Mouse (Mus musculus) kidney, adult 8-10 months (tissue): ENCODE data around the gene Sema3e.

Experiments
- DNase-seq, 2 experiments: peaks; one replicate each; pipeline ENCODE4 v3.0.0; 2022

Sema3e gene

DNA sequence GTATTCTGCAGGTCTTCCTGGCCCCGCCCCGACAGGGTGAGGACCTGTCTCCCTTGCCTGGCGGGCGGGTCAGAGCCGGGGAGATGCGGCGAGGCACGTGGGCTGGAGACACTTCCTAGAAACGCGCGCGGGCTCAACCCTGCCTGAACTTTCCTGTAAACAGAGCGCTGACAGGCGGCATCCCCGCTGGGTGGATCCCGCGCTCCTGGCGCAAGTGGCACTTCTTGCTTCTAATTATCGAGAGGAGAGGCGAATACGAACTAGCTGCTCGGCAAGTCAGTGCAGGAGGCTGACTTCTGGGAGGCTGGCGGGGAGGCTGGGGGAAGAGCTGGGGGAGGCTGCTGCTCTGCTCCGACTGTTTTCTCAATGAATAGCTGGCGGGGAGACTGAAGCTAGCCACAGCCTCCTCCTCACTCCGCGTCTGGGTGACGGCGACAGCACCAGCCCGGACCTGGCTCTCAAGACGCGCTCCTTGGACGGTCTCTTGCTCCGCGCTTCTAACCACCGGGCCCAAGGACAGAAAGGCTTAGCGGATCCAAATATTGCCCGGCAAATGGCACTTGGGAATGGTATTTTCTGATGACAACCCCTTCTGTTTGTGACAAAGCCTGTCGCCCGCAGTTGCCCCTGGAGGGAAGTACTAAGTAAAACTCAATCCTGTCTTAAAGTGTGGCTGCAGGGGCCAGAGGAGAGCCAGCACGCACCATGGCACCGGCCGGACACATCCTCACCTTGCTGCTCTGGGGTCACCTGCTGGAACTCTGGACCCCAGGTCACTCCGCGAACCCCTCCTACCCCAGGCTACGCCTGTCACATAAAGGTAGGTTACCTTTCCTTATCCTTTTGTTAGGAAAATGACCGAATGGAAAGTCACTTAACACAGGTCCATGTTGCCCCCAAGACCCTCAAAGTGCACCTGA is at the start of gene Sema3e:
Gene Sema3e (plus strand): TSS at position 72 of the 920 bp plus-strand sequence.
- peak; percentile 1 for DNase-seq

DNA sequence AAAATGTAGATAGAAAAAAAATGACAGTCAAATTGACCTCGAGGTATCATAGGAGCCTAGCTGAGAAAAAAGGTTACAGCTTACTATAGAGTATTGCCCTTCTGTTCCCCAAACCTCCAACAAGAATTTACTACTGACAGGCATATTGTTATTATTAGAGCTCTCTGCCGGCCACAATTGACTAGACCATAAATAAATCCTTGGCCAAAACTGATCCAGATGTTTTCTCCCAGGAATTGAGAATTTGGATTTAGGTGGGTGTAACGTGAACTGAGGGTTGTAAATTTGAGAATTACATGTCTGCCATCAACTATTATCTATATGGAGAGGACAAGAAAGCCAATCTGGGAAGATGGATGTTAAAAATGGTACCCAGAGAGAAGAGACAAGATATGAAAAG is 47.5 kb upstream of the Sema3e start:
- DNase-seq, result no peak

- DNase-seq, result no peak
Measured at GRCm38 (mm10) chr5:13979156-13979555, 45.9 kb upstream of the Sema3e start.

GRCm38 (mm10) chr5:13982417-13983054 is 42.5 kb upstream of the Sema3e start:
- DNase-seq, result no peak

DNA sequence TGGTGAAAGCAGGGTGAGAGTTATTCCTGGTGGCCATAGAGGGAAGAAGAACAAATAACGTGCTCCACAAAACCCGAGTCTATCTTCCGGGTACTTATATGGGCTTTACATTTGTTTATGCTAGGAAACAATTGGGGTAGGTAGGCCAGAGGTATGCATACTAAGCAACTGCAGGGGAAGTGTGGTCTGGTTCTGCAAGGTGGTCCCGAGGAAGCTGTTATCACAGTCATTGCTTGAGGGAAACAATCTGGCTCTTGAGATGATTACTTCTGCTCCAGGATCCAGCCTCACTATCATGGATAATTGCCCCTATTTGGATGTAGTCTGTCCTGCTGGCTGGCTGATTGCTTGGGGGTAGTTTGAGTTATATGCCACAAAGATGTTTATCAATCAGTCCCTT is 41.5 kb upstream of the Sema3e start:
- DNase-seq, result no peak

DNA sequence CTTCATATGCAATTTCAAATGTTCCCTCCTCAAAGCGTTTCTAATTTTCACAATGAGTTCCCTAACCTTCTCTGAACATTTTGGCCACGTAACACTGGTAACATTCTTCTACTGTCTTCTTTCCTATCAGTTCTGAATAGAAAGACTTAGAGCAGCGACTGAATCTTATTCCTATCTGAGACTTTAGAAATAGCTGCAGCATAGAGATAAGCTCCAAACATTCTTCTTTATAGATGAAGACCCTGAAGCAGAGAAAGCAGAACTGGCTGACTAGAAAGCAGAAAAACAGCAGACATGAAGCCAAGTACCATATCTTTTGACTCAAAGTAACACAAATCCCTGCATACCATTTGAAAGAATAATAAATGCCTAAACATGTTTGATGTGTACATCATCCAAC is 39.4 kb upstream of the Sema3e start:
- no peak for DNase-seq

GRCm38 (mm10) chr5:13987123-13987522 is 38.0 kb upstream of the Sema3e start:
- no peak for DNase-seq

DNA sequence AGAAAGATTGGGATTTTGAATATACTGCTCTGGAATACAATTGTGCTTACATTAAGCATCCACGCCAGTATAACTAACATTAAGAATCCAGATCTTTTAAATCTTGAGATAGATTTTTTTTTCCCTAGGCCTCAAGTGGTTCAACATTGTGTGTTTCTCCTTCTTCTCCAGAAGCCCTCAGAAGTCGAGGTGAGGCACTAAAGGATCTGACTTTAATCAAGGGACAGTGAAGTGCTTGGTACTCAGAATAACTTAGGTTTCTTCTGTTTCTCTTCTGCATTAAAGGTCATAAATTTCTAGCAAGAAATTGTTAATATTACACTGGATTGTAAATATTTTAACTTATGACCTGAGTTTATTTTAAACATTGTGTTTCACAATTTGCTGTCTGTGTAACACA is 37.1 kb upstream of the Sema3e start:
- no peak for DNase-seq

DNA sequence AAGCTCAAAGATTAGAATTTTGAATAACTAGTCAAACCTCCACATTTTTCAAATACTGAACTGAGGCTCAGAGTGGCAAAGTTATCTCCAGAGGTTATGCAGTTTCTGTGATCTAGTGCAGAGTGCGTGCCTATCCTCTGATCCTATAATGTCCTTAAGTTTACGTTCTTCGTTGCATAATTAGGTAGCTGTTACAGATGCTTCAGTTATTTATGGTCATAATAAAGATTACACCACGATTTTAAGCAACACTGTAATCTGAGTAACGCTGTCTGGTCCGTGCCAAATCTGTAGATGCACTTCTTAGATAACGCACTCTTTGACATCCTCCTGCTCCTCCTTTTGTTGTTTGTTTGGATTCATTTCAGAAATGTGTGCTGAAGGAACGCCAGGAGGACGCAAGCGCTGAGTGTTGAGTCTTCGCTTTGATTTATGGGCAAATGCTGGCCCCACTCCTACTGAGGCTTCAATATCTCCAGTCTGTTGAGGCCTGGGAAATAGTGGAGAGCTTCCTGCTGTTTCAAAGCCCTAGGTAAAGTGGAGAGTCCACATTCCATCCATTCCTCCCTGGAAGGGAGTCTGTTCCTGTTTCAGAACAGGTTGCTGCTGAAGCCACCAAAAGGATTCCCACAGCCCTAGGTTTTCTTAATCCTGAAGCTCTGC is 32.2 kb upstream of the Sema3e start:
- DNase-seq, result no peak

- no peak for DNase-seq
Measured at GRCm38 (mm10) chr5:14028341-14028740, 3.3 kb downstream of the Sema3e start.

DNA sequence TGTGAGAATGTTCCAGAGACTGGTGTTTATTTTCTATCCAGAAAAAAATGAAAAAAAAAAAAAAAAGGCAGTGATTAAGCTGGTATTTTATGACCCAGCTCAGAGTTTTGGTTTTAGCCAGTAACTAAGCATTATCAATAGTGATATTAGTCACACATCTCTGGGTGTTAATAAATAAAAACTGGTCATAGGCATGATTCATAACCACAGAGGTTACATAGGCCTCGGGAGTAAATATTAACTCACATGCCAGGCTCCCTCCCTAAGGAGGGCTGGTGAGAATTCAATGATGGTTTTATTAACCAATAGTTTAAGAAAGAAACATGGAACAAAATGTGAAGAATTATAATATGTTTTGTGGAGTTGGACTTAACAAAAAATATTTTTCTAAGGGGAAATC is 5.7 kb downstream of the Sema3e start:
- DNase-seq, result no peak

DNA sequence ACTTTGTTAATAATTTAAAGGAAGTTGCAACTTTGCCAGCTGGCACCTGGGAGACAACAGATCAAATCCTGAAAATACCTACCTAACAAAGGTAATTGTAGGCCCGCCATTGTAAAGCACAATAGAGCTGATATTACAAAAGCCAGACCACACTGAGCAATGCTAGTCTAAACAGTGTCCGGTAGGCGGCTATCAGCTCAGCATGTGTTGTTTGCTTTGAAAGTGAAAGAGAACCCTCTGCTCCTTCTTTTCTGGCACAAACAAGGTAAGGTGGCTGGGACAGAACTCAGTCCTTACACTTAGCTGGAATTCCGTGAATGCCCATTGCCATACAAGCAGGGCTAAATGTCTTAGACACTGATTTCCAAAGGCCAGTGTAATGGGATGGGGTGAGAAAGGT is 7.0 kb downstream of the Sema3e start:
- DNase-seq, result no peak

GRCm38 (mm10) chr5:14033302-14033701 is 8.2 kb downstream of the Sema3e start:
- no peak for DNase-seq

DNA sequence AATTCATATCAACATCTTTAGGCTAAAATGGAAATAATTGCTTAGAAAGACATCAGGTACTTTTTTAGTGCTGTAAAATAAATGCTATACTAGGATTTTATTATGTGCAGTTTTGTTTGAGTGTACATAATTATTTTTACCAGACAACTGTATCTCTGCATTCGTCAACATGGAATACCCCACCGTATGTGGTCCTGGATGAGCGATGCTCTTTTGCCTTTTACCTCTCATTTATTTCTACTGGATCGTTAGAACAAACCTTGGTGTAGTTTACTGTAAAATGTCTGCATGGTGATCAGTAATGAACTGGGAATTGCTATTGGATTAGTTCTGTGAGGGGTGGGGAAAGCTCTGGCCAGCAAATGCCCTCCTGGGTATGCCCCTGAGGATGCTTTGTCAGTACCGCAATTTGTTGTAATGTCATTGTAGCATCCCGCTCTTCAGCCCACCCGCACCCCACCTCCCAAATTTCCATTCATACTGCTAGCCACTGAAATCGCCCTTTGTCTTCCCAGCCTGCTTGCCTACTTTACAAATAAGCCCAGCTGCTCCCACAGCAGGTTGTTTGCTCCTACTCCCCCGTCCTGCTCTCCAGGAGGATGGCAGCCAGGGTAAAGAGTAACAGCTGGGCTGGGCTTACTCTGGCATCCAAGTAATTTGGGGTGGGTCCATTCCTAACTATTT is 13.9 kb downstream of the Sema3e start:
- DNase-seq, result no peak

DNA sequence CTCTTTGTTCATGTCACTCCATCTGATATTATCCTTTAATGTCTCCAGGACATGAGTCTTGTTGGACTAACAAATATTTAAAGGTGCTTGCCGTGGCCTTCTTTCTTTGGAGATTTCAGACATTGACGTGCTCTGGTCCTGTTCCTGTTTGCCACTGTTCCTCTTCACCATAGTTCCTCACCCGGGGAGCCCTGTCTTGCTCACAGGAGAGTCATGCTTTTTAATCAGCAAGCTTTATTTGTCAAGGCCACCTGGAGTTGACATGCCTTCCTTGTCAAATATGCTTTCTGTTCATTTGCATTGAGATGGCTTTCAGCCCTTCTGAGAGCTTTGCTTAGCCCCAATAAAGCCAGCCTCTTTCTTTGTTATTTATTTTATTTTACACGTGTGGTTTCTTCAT is 15.1 kb downstream of the Sema3e start:
- no peak for DNase-seq

- no peak for DNase-seq
Measured at GRCm38 (mm10) chr5:14043116-14043515, 18.0 kb downstream of the Sema3e start.

DNA sequence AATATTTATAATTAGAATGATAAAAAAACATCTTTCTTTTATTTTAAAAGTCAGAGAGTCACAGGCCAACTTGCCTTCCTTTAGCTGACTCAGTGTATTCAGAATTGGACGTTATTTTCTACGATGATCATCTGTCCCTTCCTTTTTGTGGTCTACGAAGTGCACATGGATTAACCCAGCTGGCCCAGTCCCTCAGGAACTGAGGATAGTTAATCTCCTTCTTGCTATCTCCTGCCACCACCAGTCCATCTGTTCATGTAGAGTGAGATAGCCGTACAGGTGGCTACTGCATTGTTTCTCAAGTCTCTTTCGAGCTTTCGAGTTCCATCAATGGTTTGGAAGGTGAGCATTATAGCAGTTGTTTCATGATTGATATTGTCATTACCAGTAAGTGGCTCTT is 18.9 kb downstream of the Sema3e start:
- no peak for DNase-seq

- no peak for DNase-seq
Measured at GRCm38 (mm10) chr5:14048660-14049059, 23.6 kb downstream of the Sema3e start.

DNA sequence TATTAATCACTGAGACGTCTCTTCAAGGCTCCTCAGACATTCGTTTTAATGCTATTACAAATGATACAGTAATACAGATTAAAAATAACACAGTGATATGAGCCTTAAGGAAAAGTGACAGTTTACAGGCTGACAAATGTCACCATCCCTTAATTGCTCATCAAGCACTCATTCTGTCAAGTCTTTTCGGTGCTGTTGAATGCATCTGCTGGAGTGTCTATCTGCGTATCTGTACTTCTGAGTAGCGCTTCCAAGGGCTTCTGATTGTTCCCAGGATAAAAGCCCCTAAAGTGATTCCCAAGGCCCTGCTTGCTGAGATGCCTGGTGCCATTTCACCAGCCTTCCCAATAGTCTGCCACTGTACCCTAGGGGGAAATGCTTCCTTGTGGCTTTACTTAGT is 29.4 kb downstream of the Sema3e start:
- DNase-seq, result no peak

DNA sequence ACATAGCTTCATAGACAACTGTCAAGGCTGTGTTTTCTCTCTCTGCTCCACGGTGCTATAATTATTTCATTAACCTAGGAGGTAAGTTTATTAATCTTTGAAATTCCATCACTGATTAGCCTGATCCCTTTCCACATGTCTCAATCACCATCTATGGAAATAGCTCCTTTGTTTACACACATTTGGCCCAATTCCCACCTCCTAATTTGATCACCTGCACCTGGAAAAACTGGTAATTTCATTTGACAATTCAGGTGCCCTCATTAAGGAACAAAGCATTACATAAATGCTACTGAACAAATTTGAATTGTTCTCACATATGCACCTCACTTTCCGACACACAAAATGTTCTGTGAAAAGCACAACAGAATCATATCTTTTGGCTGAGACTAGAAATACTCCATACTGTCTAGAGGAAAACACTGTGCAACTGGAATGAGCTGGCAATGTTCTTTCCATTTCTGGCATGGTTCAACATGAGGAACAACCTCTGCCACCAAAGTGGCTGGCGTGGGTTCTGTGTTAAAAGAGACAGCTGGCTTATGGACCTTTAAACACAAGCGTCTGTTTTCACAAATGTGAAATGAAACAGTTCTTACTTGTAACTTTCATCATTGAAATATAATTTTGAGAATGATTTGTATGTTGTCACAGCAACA is 34.9 kb downstream of the Sema3e start:
- no peak for DNase-seq

DNA sequence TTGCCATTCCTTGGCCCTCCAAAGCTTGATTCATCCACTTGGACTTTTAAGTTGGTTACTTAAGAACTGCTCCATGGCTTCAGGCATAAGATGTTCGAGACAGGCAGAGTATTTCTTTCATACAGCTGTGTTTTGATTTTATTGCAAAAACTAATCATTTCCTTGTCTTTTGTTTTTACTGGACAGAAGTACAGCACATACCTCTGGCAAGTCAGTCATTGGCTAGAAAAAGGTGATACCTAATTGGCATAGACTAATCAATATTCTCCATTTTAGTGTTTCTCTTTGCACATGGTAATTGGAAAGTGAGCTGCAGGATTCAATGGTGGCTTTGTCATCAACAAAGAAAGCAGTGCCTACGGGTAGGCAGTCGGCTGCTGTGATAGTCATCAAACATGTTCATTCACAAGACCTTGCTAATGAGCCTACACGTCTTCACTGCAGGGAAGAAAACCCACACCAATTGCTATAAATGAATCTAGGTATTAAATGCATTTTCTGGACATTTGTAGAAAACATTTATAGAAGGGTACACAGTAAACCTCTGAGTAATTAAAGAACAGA is 37.9 kb downstream of the Sema3e start:
- DNase-seq, result no peak

GRCm38 (mm10) chr5:14073152-14073551 is 48.1 kb downstream of the Sema3e start:
- DNase-seq, result peak; percentile 45 to 55
